Mouse (Mus musculus) midbrain, embryonic 12.5 days (tissue): ENCODE results near the gene Nufip2. TPM values are rescaled to one million over a fixed set of nuclear protein-coding genes. Genes with fewer than 3 reads are reported as not detected.

Experiments used
- ATAC-seq: fragments of 200-750 bp; cut with Nextera tagmentation; 2 replicates; pipeline ENCODE4 v1.8.0; 2017; ENCODE audit warnings: low read depth, moderate TSS enrichment, moderate library complexity; ENCODE audit not compliant: low FRiP score
- H3K27ac ChIP-seq: fragments of 300-500 bp; sonication (generic); replicated peaks from 2 replicates; pipeline ENCODE4 v1.5.1; 2016; ENCODE audit warnings: mild to moderate bottlenecking
- H3K27me3 ChIP-seq: fragments of 300-500 bp; sonication (generic); 2 replicates; pipeline ENCODE4 v1.6.1; 2016; ENCODE audit warnings: mild to moderate bottlenecking
- H3K36me3 ChIP-seq: fragments of 300-500 bp; sonication (generic); 2 replicates; pipeline ENCODE4 v1.6.1; 2016
- H3K4me1 ChIP-seq: fragments of 300-500 bp; sonication (generic); 2 replicates; pipeline ENCODE4 v1.6.1; 2016
- H3K4me2 ChIP-seq: fragments of 300-500 bp; sonication (generic); replicated peaks from 2 replicates; pipeline ENCODE4 v1.6.1; 2016; ENCODE audit warnings: mild to moderate bottlenecking, moderate library complexity
- H3K4me3 ChIP-seq: fragments of 300-500 bp; sonication (generic); 2 replicates; pipeline ENCODE4 v1.5.1; 2016; ENCODE audit warnings: mild to moderate bottlenecking
- H3K9ac ChIP-seq: fragments of 300-500 bp; sonication (generic); replicated peaks from 2 replicates; pipeline ENCODE4 v1.6.1; 2016; ENCODE audit warnings: mild to moderate bottlenecking, moderate library complexity
- H3K9me3 ChIP-seq: fragments of 300-500 bp; sonication (generic); 2 replicates; pipeline ENCODE4 v1.6.1; 2016; ENCODE audit warnings: mild to moderate bottlenecking
- WGBS: fragments of 180-500 bp; shearing (Covaris S2); methylation state at CpG from one replicate; pipeline ENCODE4 v1.1.7; 2016; 5-methylcytosine and 5-hydroxymethylcytosine counted together
- polyA plus RNA-seq: library from polyadenylated mRNA; unstranded; fragments of >200 nt; fragmentation: Nextera tagmentation; extraction: Ambion mirVana; gene quantifications from 2 replicates; pipeline ENCODE4 v1.2.1, GENCODE M21; 2016

The Nufip2 gene
- polyA plus RNA-seq, 1 experiment from 2014 or later = 5.0 TPM

- Histone ChIP-seq H3K9ac (peak within 1 kb of the TSS; percentile 97), H3K4me2 (peak within 1 kb of the TSS; percentile 96), H3K4me1 (peaks cover 45% of the 10 kb centered on the region), H3K9me3 (no peaks in the 10 kb centered on the region), H3K27me3 (peaks cover 10% of the 10 kb centered on the region), H3K36me3 (no peaks in the 10 kb centered on the region), H3K27ac (peak within 1 kb of the TSS; percentile 97), H3K4me3 (peak within 1 kb of the TSS; percentile 94)
- ATAC-seq = peak; percentile 84
- 1% methylated on average over 73 of the region's 79 CpGs for WGBS
These were observed 77.1 kb downstream of the Nufip2 start, which contains the start of gene Myo18a for GRCm38 (mm10) chr11:77762783-77763672. TSS of gene Myo18a (plus strand) at chr11:77763246.

- peak; percentile 77 for ATAC-seq
- Histone ChIP-seq H3K27me3 (peaks cover 6% of the 10 kb centered on the region; the same call in 1 of the 2 replicates), H3K4me2 (peak overlapping the region; percentile 96), H3K36me3 (no peaks in the 10 kb centered on the region), H3K4me1 (peaks cover 40% of the 10 kb centered on the region), H3K9me3 (no peaks in the 10 kb centered on the region), H3K27ac (peak overlapping the region; percentile 97), H3K4me3 (peak overlapping the region; percentile 94), H3K9ac (peak overlapping the region; percentile 97)
- 5% methylated on average over 26 of the region's 26 CpGs for WGBS
These were observed 77.9 kb downstream of the Nufip2 start for GRCm38 (mm10) chr11:77763673-77764340.

GRCm38 (mm10) chr11:77764694-77765458 is 78.9 kb downstream of the Nufip2 start:
- Histone ChIP-seq H3K4me1 (peaks cover 40% of the 10 kb centered on the region), H3K4me2 (peak overlapping the region; percentile 96), H3K27ac (peak overlapping the region; percentile 97; the same call in 1 of the 2 replicates), H3K9me3 (no peaks in the 10 kb centered on the region), H3K27me3 (peaks cover 6% of the 10 kb centered on the region; the same call in 1 of the 2 replicates), H3K36me3 (no peaks in the 10 kb centered on the region), H3K9ac (peak overlapping the region; percentile 97; the same call in 1 of the 2 replicates), H3K4me3 (peak overlapping the region; percentile 94)
- no peak for ATAC-seq
- 58% methylated on average over 9 of the region's 9 CpGs for WGBS

GRCm38 (mm10) chr11:77765459-77765777 is 79.5 kb downstream of the Nufip2 start:
- ATAC-seq = no peak
- Histone ChIP-seq H3K27me3 (peaks cover 6% of the 10 kb centered on the region; the same call in 1 of the 2 replicates), H3K4me3 (peak overlapping the region; percentile 13; the same call in 1 of the 2 replicates), H3K27ac (no peak overlapping the region; the same call in 1 of the 2 replicates), H3K36me3 (no peaks in the 10 kb centered on the region), H3K4me1 (peaks cover 40% of the 10 kb centered on the region), H3K9me3 (no peaks in the 10 kb centered on the region), H3K4me2 (peak overlapping the region; percentile 96), H3K9ac (no peak overlapping the region)
- WGBS = 39% methylated on average over 4 of the region's 4 CpGs

GRCm38 (mm10) chr11:77766351-77767001 is 80.5 kb downstream of the Nufip2 start:
- Histone ChIP-seq H3K9ac (peak overlapping the region; percentile 59), H3K4me2 (peak overlapping the region; percentile 69), H3K27ac (peak overlapping the region; percentile 26; the same call in 1 of the 2 replicates), H3K9me3 (no peaks in the 10 kb centered on the region), H3K27me3 (peaks cover 6% of the 10 kb centered on the region; the same call in 1 of the 2 replicates), H3K4me3 (peak overlapping the region; percentile 39), H3K36me3 (no peaks in the 10 kb centered on the region), H3K4me1 (peaks cover 40% of the 10 kb centered on the region)
- WGBS = 2% methylated on average over 34 of the region's 35 CpGs
- peak; percentile 20; the same call in 1 of the 2 replicates for ATAC-seq

- ATAC-seq = no peak
- H3K27ac ChIP-seq = no peak overlapping the region
- no peaks in the 10 kb centered on the region for H3K36me3 ChIP-seq
- no peaks in the 10 kb centered on the region for H3K27me3 ChIP-seq
- H3K9ac ChIP-seq = no peak overlapping the region
- H3K9me3 ChIP-seq = no peaks in the 10 kb centered on the region
- H3K4me1 ChIP-seq = peaks cover 27% of the 10 kb centered on the region
- no peak overlapping the region for H3K4me3 ChIP-seq
- WGBS = 83% methylated on average over 4 of the region's 4 CpGs
- no peak overlapping the region for H3K4me2 ChIP-seq
These were observed 83.5 kb downstream of the Nufip2 start for GRCm38 (mm10) chr11:77769496-77769895.

- no peaks in the 10 kb centered on the region for H3K36me3 ChIP-seq
- H3K4me1 ChIP-seq = peaks cover 19% of the 10 kb centered on the region
- no peaks in the 10 kb centered on the region for H3K27me3 ChIP-seq
- H3K27ac ChIP-seq = no peak overlapping the region
- no peak overlapping the region for H3K4me3 ChIP-seq
- no peaks in the 10 kb centered on the region for H3K9me3 ChIP-seq
- H3K9ac ChIP-seq = no peak overlapping the region
- H3K4me2 ChIP-seq = no peak overlapping the region
- 86% methylated on average over 8 of the region's 8 CpGs for WGBS
- ATAC-seq = no peak
These were observed 84.4 kb downstream of the Nufip2 start for GRCm38 (mm10) chr11:77770346-77770745.

GRCm38 (mm10) chr11:77771879-77772713 is 86.1 kb downstream of the Nufip2 start:
- ATAC-seq = no peak
- Histone ChIP-seq H3K4me3 (no peak overlapping the region), H3K27me3 (no peaks in the 10 kb centered on the region), H3K27ac (no peak overlapping the region), H3K4me2 (no peak overlapping the region), H3K4me1 (peaks cover 7% of the 10 kb centered on the region), H3K9me3 (no peaks in the 10 kb centered on the region), H3K36me3 (peaks cover 2% of the 10 kb centered on the region; the same call in 1 of the 2 replicates), H3K9ac (no peak overlapping the region)
- 74% methylated on average over 8 of the region's 8 CpGs for WGBS

- Histone ChIP-seq H3K27ac (0 out of 2 replicates have a peak overlapping the region, but pooled peaks have one; percentile 15), H3K4me2 (no peak overlapping the region), H3K27me3 (no peaks in the 10 kb centered on the region), H3K36me3 (peaks cover 15% of the 10 kb centered on the region), H3K9ac (no peak overlapping the region), H3K4me3 (no peak overlapping the region), H3K9me3 (no peaks in the 10 kb centered on the region), H3K4me1 (peaks cover 6% of the 10 kb centered on the region; the same call in 1 of the 2 replicates)
- 64% methylated on average over 9 of the region's 9 CpGs for WGBS
- no peak for ATAC-seq
These were observed 89.9 kb downstream of the Nufip2 start for GRCm38 (mm10) chr11:77775701-77776400.

- H3K9ac ChIP-seq = no peak overlapping the region
These were observed 91.5 kb downstream of the Nufip2 start for GRCm38 (mm10) chr11:77777436-77777835.

More at GRCm38 (mm10) chr11:77777436-77777835, 91.5 kb downstream of the Nufip2 start:
- H3K36me3 ChIP-seq = peaks cover 15% of the 10 kb centered on the region
- H3K27ac ChIP-seq = no peak overlapping the region
- H3K27me3 ChIP-seq = no peaks in the 10 kb centered on the region
- WGBS = 87% methylated on average over 17 of the region's 17 CpGs
- ATAC-seq = no peak
- no peak overlapping the region for H3K4me2 ChIP-seq
- H3K9me3 ChIP-seq = no peaks in the 10 kb centered on the region
- peaks cover 6% of the 10 kb centered on the region; the same call in 1 of the 2 replicates for H3K4me1 ChIP-seq
- H3K4me3 ChIP-seq = no peak overlapping the region
